Mouse (Mus musculus): ENCODE results near the gene Prkch. TPM values are rescaled to one million over a fixed set of nuclear protein-coding genes. Genes with fewer than 3 reads are reported as not detected.

The Prkch gene
- polyA plus RNA-seq, 1 experiment from 2014 or later = 8.0 TPM

- H3K27me3 ChIP-seq (ENCODE audit: control insufficient read depth, insufficient read depth, low read length) = no peaks in the 10 kb centered on the region
- no peaks in the 10 kb centered on the region for H3K36me3 ChIP-seq (ENCODE audit: control insufficient read depth, insufficient read depth, low read length)
- H3K9ac ChIP-seq (replicated peaks; ENCODE audit: low read depth, low read length) = no peak overlapping the region
- H3K4me1 ChIP-seq (ENCODE audit: control insufficient read depth, insufficient read depth, low read length) = no peaks in the 10 kb centered on the region
- 83% methylated on average over 5 of the region's 5 CpGs for WGBS
- no peak overlapping the region for H3K4me3 ChIP-seq (ENCODE audit: low read depth, low read length)
- H3K9me3 ChIP-seq (ENCODE audit: control insufficient read depth, low read length) = no peaks in the 10 kb centered on the region
- no peak overlapping the region for H3K27ac ChIP-seq (ENCODE audit: low read depth, low read length)
- ATAC-seq (ENCODE audit: low read depth) = no peak
- H3K4me2 ChIP-seq (ENCODE audit: low read depth, low read length) = no peak overlapping the region
These were observed 229.6 kb downstream of the Prkch start for GRCm38 (mm10) chr12:73814056-73814735.

- Histone ChIP-seq H3K4me3 (ENCODE audit: low read depth, low read length) (no peak overlapping the region), H3K4me1 (ENCODE audit: control insufficient read depth, insufficient read depth, low read length) (no peaks in the 10 kb centered on the region), H3K9me3 (ENCODE audit: control insufficient read depth, low read length) (no peaks in the 10 kb centered on the region), H3K27me3 (ENCODE audit: control insufficient read depth, insufficient read depth, low read length) (no peaks in the 10 kb centered on the region), H3K27ac (ENCODE audit: low read depth, low read length) (no peak overlapping the region), H3K9ac (replicated peaks; ENCODE audit: low read depth, low read length) (no peak overlapping the region), H3K4me2 (ENCODE audit: low read depth, low read length) (no peak overlapping the region), H3K36me3 (ENCODE audit: control insufficient read depth, insufficient read depth, low read length) (no peaks in the 10 kb centered on the region)
- 86% methylated on average over 2 of the region's 2 CpGs for WGBS
- ATAC-seq (ENCODE audit: low read depth) = no peak
These were observed 230.3 kb downstream of the Prkch start for GRCm38 (mm10) chr12:73814897-73815296.

GRCm38 (mm10) chr12:73815463-73815862 is 230.9 kb downstream of the Prkch start:
- Histone ChIP-seq H3K4me2 (ENCODE audit: low read depth, low read length) (no peak overlapping the region), H3K9ac (replicated peaks; ENCODE audit: low read depth, low read length) (no peak overlapping the region), H3K27ac (ENCODE audit: low read depth, low read length) (no peak overlapping the region), H3K4me3 (ENCODE audit: low read depth, low read length) (no peak overlapping the region), H3K36me3 (ENCODE audit: control insufficient read depth, insufficient read depth, low read length) (no peaks in the 10 kb centered on the region), H3K27me3 (ENCODE audit: control insufficient read depth, insufficient read depth, low read length) (no peaks in the 10 kb centered on the region), H3K9me3 (ENCODE audit: control insufficient read depth, low read length) (no peaks in the 10 kb centered on the region), H3K4me1 (ENCODE audit: control insufficient read depth, insufficient read depth, low read length) (no peaks in the 10 kb centered on the region)
- WGBS = 83% methylated on average over 4 of the region's 4 CpGs
- ATAC-seq (ENCODE audit: low read depth) = no peak

GRCm38 (mm10) chr12:73815892-73816291 is 231.3 kb downstream of the Prkch start:
- 81% methylated on average over 2 of the region's 2 CpGs for WGBS
- no peaks in the 10 kb centered on the region for H3K27me3 ChIP-seq (ENCODE audit: control insufficient read depth, insufficient read depth, low read length)

GRCm38 (mm10) chr12:73816866-73817265 is 232.3 kb downstream of the Prkch start:
- no peak for ATAC-seq (ENCODE audit: low read depth)
- Histone ChIP-seq H3K27ac (ENCODE audit: low read depth, low read length) (no peak overlapping the region), H3K4me2 (ENCODE audit: low read depth, low read length) (no peak overlapping the region), H3K36me3 (ENCODE audit: control insufficient read depth, insufficient read depth, low read length) (no peaks in the 10 kb centered on the region), H3K4me3 (ENCODE audit: low read depth, low read length) (no peak overlapping the region), H3K9ac (replicated peaks; ENCODE audit: low read depth, low read length) (no peak overlapping the region), H3K4me1 (ENCODE audit: control insufficient read depth, insufficient read depth, low read length) (no peaks in the 10 kb centered on the region), H3K27me3 (ENCODE audit: control insufficient read depth, insufficient read depth, low read length) (no peaks in the 10 kb centered on the region), H3K9me3 (ENCODE audit: control insufficient read depth, low read length) (no peaks in the 10 kb centered on the region)
- WGBS = 83% methylated on average over 1 of the region's 1 CpGs

More at GRCm38 (mm10) chr12:73815892-73816291, 231.3 kb downstream of the Prkch start:
- H3K4me1 ChIP-seq (ENCODE audit: control insufficient read depth, insufficient read depth, low read length) = no peaks in the 10 kb centered on the region
- no peaks in the 10 kb centered on the region for H3K9me3 ChIP-seq (ENCODE audit: control insufficient read depth, low read length)
- no peak overlapping the region for H3K4me2 ChIP-seq (ENCODE audit: low read depth, low read length)
- no peaks in the 10 kb centered on the region for H3K36me3 ChIP-seq (ENCODE audit: control insufficient read depth, insufficient read depth, low read length)
- no peak overlapping the region for H3K9ac ChIP-seq (replicated peaks; ENCODE audit: low read depth, low read length)
- H3K4me3 ChIP-seq (ENCODE audit: low read depth, low read length) = no peak overlapping the region
- H3K27ac ChIP-seq (ENCODE audit: low read depth, low read length) = no peak overlapping the region
- no peak for ATAC-seq (ENCODE audit: low read depth)

GRCm38 (mm10) chr12:73818801-73819200 is 234.2 kb downstream of the Prkch start:
- H3K4me1 ChIP-seq (ENCODE audit: control insufficient read depth, insufficient read depth, low read length) = no peaks in the 10 kb centered on the region
- no peaks in the 10 kb centered on the region for H3K9me3 ChIP-seq (ENCODE audit: control insufficient read depth, low read length)
- no peak overlapping the region for H3K27ac ChIP-seq (ENCODE audit: low read depth, low read length)
- no peak overlapping the region for H3K4me2 ChIP-seq (ENCODE audit: low read depth, low read length)
- no peaks in the 10 kb centered on the region for H3K36me3 ChIP-seq (ENCODE audit: control insufficient read depth, insufficient read depth, low read length)
- H3K9ac ChIP-seq (replicated peaks; ENCODE audit: low read depth, low read length) = no peak overlapping the region
- no peaks in the 10 kb centered on the region for H3K27me3 ChIP-seq (ENCODE audit: control insufficient read depth, insufficient read depth, low read length)
- H3K4me3 ChIP-seq (ENCODE audit: low read depth, low read length) = no peak overlapping the region
- no peak for ATAC-seq (ENCODE audit: low read depth)
- WGBS = 57% methylated on average over 1 of the region's 1 CpGs

GRCm38 (mm10) chr12:73821176-73821575 is 236.6 kb downstream of the Prkch start:
- Histone ChIP-seq H3K9ac (replicated peaks; ENCODE audit: low read depth, low read length) (no peak overlapping the region), H3K4me2 (ENCODE audit: low read depth, low read length) (no peak overlapping the region), H3K27me3 (ENCODE audit: control insufficient read depth, insufficient read depth, low read length) (no peaks in the 10 kb centered on the region), H3K4me3 (ENCODE audit: low read depth, low read length) (no peak overlapping the region), H3K36me3 (ENCODE audit: control insufficient read depth, insufficient read depth, low read length) (no peaks in the 10 kb centered on the region), H3K4me1 (ENCODE audit: control insufficient read depth, insufficient read depth, low read length) (no peaks in the 10 kb centered on the region), H3K27ac (ENCODE audit: low read depth, low read length) (no peak overlapping the region), H3K9me3 (ENCODE audit: control insufficient read depth, low read length) (no peaks in the 10 kb centered on the region)
- WGBS = 87% methylated on average over 4 of the region's 4 CpGs
- no peak for ATAC-seq (ENCODE audit: low read depth)

GRCm38 (mm10) chr12:73822331-73822730 is 237.7 kb downstream of the Prkch start:
- H3K4me3 ChIP-seq (ENCODE audit: low read depth, low read length) = no peak overlapping the region
- no peaks in the 10 kb centered on the region for H3K36me3 ChIP-seq (ENCODE audit: control insufficient read depth, insufficient read depth, low read length)
- no peaks in the 10 kb centered on the region for H3K27me3 ChIP-seq (ENCODE audit: control insufficient read depth, insufficient read depth, low read length)
- 89% methylated on average over 12 of the region's 12 CpGs for WGBS
- H3K4me1 ChIP-seq (ENCODE audit: control insufficient read depth, insufficient read depth, low read length) = no peaks in the 10 kb centered on the region
- H3K9me3 ChIP-seq (ENCODE audit: control insufficient read depth, low read length) = no peaks in the 10 kb centered on the region
- H3K27ac ChIP-seq (ENCODE audit: low read depth, low read length) = no peak overlapping the region
- H3K4me2 ChIP-seq (ENCODE audit: low read depth, low read length) = no peak overlapping the region
- H3K9ac ChIP-seq (replicated peaks; ENCODE audit: low read depth, low read length) = no peak overlapping the region
- ATAC-seq (ENCODE audit: low read depth) = no peak

- WGBS = 87% methylated on average over 1 of the region's 1 CpGs
- H3K36me3 ChIP-seq (ENCODE audit: control insufficient read depth, insufficient read depth, low read length) = no peaks in the 10 kb centered on the region
- ATAC-seq (ENCODE audit: low read depth) = no peak
- no peaks in the 10 kb centered on the region for H3K9me3 ChIP-seq (ENCODE audit: control insufficient read depth, low read length)
- H3K27me3 ChIP-seq (ENCODE audit: control insufficient read depth, insufficient read depth, low read length) = no peaks in the 10 kb centered on the region
- no peaks in the 10 kb centered on the region for H3K4me1 ChIP-seq (ENCODE audit: control insufficient read depth, insufficient read depth, low read length)
- H3K27ac ChIP-seq (ENCODE audit: low read depth, low read length) = no peak overlapping the region
- no peak overlapping the region for H3K4me3 ChIP-seq (ENCODE audit: low read depth, low read length)
- no peak overlapping the region for H3K4me2 ChIP-seq (ENCODE audit: low read depth, low read length)
- H3K9ac ChIP-seq (replicated peaks; ENCODE audit: low read depth, low read length) = no peak overlapping the region
These were observed 240.2 kb downstream of the Prkch start for GRCm38 (mm10) chr12:73824828-73825227.

Data from neural tube, embryonic 14.5 days (tissue).